Mouse (Mus musculus) layer of hippocampus, adult 9-11 months (tissue): ENCODE data around the gene Stoml1.

Experiments
- DNase-seq: peaks from one replicate; pipeline ENCODE4 v3.0.0; 2022

The Stoml1 gene

GRCm38 (mm10) chr9:58305686-58306085 lies 52.7 kb downstream of the Stoml1 start:
- DNase-seq = no peak

GRCm38 (mm10) chr9:58308395-58308794 lies 55.4 kb downstream of the Stoml1 start:
- DNase-seq = peak; percentile 76

GRCm38 (mm10) chr9:58310043-58310660 lies 57.2 kb downstream of the Stoml1 start:
- no peak for DNase-seq

- DNase-seq = no peak
These were observed 58.4 kb downstream of the Stoml1 start for GRCm38 (mm10) chr9:58311191-58311910.
